Mouse (Mus musculus) liver, embryonic 14.5 days (tissue): ENCODE measurements around the gene Phb2.

ENCODE experiments used
- CTCF ChIP-seq: IDR thresholded peaks from 2 replicates; pipeline ENCODE4 v1.5.1; 2016; ENCODE audit warnings: antibody characterized with exemption, low read depth, control low read depth
- EP300 ChIP-seq: IDR thresholded peaks from 2 replicates; pipeline ENCODE4 v1.6.1; 2016; ENCODE audit warnings: antibody characterized with exemption, low read depth

- TF ChIP-seq CTCF (peak; percentile 8; the same call in 1 of the 2 replicates), EP300 (peak; percentile 55)
Observed at GRCm38 (mm10) chr6:124711824-124712782, at the start of gene Phb2, which contains the start of gene Emg1.
